Mouse (Mus musculus) thymus, adult 18-20 months (tissue): ENCODE measurements at regions not wholly inside any gene's neighbourhood (a gene's known extent, or its start where the extent isn't known, plus 50 kb on each side); places are given as distances from the start of the nearest gene placed in this dataset.

Experiments
- DNase-seq, 2 experiments: peaks; one replicate each; pipeline ENCODE4 v3.0.0; 2022; ENCODE audit warnings: mixed read lengths in 2 of 2

DNA sequence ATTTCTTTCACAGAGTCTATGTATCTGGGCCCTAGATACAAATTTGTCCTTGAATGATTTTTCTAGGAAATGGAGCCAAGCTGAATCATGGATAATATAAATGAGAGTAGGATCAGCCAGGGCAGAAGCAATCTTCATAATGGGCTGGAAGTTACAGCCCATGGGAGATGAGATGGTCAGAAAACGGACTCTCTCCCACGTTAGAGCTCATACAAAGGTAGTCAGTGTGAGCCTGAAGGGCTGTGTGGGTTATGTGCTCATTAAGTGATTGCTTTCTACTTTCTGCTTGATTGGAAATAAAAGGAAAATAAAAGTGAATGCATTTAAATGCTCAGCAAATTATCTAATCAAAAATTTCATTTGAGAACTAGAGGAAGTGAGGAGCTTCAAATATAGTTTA, 2017.1 kb upstream of the Pcdh20 start:
- DNase-seq: no peak

DNA sequence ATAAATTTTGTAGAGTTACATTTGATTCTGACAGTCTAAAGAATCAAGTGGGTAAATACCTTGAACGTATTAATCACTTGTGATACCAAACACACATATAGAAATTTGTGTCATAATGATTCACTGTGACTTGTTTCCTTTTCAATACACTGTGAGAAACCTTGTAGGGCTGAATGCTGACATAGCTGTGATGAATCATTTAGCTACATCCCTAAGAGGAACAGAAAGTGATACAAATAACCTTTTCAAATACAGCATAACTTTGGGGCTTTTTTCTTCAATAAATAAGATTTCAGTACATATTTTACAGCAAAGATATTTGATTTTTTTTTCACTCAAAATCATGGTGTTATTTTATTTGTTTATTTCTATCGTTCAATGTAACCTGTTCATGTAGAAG, 1976.8 kb upstream of the Pcdh20 start:
- DNase-seq: no peak

DNA sequence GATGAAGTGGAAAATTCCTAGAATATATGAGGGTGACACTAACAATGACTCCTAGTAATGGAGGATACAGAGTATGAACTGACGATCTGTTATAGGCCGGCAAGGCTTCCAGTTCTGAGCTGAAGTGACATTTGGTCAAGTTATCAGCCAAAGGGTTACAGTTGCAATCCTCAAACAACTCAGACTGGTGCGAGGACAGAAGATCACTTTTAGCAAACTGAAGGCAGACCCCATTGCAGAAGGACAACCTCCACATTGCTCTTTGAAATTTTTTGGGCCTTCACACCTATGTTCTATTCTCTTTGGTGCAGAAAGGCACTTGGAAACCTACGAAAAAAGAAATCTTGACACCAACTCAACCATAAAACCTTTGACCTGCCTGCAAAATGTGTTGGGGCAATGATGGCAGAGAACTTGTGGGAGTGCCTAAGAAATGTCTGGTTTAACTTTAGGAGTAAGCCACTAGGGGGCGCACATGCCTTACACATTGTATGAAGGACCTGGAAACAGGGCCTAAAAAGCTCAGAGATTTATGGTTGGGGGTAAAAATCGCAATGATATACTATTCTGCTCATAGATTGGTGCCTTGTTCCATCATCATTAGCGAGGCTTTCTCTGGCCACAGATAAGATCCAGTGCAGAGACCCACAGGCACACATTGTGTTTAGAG, 1961.8 kb upstream of the Pcdh20 start:
- DNase-seq: no peak

GRCm38 (mm10) chr14:90412707-90413106, 1941.5 kb upstream of the Pcdh20 start:
- DNase-seq: no peak

- DNase-seq: no peak
Observed at GRCm38 (mm10) chr14:90406350-90406749, 1935.2 kb upstream of the Pcdh20 start.

- no peak for DNase-seq
Observed at GRCm38 (mm10) chr14:90405476-90405875, 1934.3 kb upstream of the Pcdh20 start.

- DNase-seq: no peak
Observed at GRCm38 (mm10) chr14:90367256-90367936, 1896.2 kb upstream of the Pcdh20 start.

- DNase-seq: no peak
Observed at GRCm38 (mm10) chr14:90334541-90334940, 1863.3 kb upstream of the Pcdh20 start.

GRCm38 (mm10) chr14:90295456-90295855, 1824.3 kb upstream of the Pcdh20 start:
- peak; percentile 6 to 7 for DNase-seq

DNA sequence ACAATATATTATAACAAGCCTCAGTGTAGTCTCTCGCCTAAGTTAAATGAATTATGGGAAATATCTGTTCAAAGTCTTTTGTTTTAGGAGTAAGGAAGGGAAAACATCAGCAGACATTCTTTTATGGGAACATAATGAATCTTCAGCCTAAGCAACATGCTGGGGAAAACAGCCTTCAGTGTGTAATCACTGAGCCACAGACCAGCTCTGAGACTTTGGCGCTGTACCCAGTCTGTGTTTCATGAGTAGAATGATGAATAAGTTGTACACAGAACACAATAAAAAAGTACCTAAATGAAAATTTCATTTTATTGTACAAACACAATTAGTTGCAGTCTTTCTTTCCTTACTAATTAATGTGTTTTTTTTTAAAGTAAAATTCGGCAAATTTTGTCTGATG, 1774.8 kb upstream of the Pcdh20 start:
- DNase-seq: no peak

- DNase-seq: no peak
Observed at GRCm38 (mm10) chr14:90232661-90233060, 1761.5 kb upstream of the Pcdh20 start.

- no peak for DNase-seq
Observed at GRCm38 (mm10) chr14:90200294-90200693, 1729.1 kb upstream of the Pcdh20 start.

DNA sequence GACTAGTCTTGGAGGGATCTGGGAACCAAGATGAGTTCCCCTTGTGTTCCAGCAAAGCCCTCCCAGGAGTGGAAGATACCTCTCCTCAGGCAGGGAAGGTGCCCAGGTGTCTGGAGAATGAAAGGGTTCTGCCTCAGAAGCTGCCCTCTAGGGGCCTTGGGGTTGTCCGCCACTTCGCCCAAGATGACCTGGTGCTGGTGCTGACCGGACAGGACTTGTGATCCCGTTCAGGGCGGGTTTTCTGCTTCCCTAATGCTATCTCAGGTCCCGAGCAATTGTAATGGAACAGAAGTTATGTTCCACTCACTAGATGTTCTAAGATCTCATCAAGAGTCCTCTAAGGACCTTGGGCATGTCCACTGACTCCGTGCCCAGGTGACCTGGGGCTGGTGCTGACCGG, 1726.6 kb upstream of the Pcdh20 start:
- DNase-seq: no peak

- no peak for DNase-seq
Observed at GRCm38 (mm10) chr14:90172729-90173128, 1701.5 kb upstream of the Pcdh20 start.
